Mouse (Mus musculus): ENCODE measurements around the gene Jade1. TPM values are rescaled to one million over a fixed set of nuclear protein-coding genes. Genes with fewer than 3 reads are reported as not detected.

Jade1 gene
- polyA plus RNA-seq, 1 experiment from 2014 or later: 8.0 TPM

DNA sequence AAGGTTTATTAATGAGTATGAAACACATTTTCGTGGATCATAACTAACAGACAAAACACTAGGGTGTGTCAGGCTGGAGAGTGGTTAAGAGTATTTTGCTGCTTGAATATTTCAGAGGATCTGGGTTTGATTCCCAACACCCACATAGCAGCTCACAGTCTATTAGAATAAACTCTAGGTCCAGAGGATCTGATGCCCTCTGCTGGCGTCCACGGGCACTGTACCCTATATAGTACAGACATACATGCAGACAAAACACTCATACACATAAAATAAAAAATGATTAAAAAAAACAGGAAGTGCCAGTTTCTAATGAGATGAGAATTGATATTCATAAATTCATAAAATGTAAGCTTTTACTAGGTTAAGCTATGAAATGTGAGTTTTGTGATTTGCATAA is 56.7 kb downstream of the Jade1 start:
- H3K27me3 ChIP-seq: no peaks in the 10 kb centered on the region
- H3K9me3 ChIP-seq (replicated peaks): no peaks in the 10 kb centered on the region
- H3K36me3 ChIP-seq (replicated peaks): peaks cover 68% of the 10 kb centered on the region
- 89% methylated on average over 3 of the region's 3 CpGs for WGBS (ENCODE audit: insufficient replicate concordance)
- no peak for ATAC-seq (ENCODE audit: insufficient read depth)
- H3K4me1 ChIP-seq (replicated peaks): no peaks in the 10 kb centered on the region
- no peak overlapping the region for H3K4me2 ChIP-seq
- no peak overlapping the region for H3K27ac ChIP-seq (replicated peaks)
- H3K9ac ChIP-seq: no peak overlapping the region
- H3K4me3 ChIP-seq (replicated peaks): no peak overlapping the region

DNA sequence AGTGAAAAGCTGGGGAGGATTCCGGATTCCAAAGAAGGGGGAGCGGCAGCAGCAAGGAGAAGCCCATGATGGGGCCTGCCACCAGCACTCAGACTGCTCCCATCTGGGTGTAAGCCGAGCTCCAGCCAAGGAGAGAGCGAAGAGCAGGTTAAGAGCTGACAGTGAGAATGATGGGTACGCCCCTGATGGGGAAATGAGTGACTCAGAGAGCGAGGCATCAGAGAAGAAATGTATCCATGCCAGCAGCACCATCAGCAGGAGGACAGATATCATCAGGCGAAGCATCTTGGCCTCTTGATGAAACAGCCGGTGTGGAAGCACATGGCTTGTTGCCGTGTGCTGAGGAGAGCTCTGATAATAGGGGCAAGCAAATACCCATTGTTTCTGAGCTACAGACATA is 58.2 kb downstream of the Jade1 start:
- no peak for ATAC-seq (ENCODE audit: insufficient read depth)
- Histone ChIP-seq H3K36me3 (replicated peaks) (peaks cover 61% of the 10 kb centered on the region), H3K27me3 (no peaks in the 10 kb centered on the region), H3K4me2 (no peak overlapping the region), H3K9ac (no peak overlapping the region), H3K9me3 (replicated peaks) (no peaks in the 10 kb centered on the region), H3K4me3 (replicated peaks) (no peak overlapping the region), H3K27ac (replicated peaks) (no peak overlapping the region), H3K4me1 (replicated peaks) (no peaks in the 10 kb centered on the region)
- WGBS (ENCODE audit: insufficient replicate concordance): 82% methylated on average over 9 of the region's 9 CpGs

DNA sequence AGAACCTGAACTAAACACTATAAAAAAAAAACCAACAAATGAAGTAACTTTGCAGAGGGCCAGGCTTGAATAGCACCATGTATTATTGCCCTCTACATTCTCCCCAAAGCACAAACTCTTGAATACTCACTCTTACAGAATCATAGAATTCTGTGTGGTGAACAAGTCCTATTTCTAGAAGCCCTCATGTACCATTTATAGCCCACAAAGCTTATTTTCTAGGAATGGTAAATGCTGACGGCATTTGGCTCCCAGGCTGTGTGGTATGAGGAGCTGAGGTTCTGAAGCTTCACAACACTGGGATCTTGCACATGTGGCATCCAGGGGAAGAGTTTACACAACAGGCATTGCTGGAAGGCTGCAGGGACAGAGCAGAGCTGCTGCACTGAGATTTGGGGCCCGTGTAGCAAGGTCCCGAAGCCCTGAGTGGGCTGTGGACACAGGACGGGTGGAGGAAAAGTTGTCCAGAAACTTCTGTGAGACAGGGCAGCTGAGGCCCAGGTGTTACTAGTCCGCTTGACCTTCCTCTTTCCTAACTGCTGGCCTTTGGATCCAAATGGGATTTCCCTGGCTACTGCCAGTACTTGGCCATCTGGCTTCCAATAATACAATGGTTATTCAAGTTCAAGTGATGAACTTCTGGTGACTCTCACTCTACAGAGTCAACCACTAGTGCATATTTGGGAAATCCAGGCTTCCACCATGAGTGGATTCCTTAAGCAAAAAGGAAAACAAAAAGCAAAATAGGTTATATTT is 58.9 kb downstream of the Jade1 start:
- H3K27me3 ChIP-seq: no peaks in the 10 kb centered on the region
- H3K4me2 ChIP-seq: no peak overlapping the region
- no peak for ATAC-seq (ENCODE audit: insufficient read depth)
- H3K9me3 ChIP-seq (replicated peaks): no peaks in the 10 kb centered on the region
- no peaks in the 10 kb centered on the region for H3K4me1 ChIP-seq (replicated peaks)
- 79% methylated on average over 5 of the region's 5 CpGs for WGBS (ENCODE audit: insufficient replicate concordance)
- no peak overlapping the region for H3K4me3 ChIP-seq (replicated peaks)
- H3K9ac ChIP-seq: no peak overlapping the region
- peaks cover 54% of the 10 kb centered on the region for H3K36me3 ChIP-seq (replicated peaks)
- no peak overlapping the region for H3K27ac ChIP-seq (replicated peaks)

DNA sequence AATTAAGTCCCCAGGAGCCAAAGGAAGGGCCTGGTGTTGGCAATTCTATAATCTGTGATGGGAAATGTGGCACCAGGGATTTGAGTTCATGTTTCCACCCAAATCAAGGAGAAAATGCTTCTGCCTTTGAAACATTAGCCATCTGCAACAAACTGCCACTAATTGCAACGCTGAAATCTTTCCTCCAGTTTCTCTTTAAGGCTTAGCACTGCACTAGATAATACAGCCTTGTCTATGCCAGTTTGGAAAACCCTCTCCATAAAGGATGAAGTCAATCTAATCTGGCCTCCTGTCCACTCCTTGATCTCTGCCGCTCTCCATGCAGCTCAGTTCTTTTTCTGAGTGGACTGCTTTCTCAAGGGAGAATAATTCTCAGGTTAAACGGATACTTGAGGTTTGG is 62.5 kb downstream of the Jade1 start:
- WGBS (ENCODE audit: insufficient replicate concordance): 73% methylated on average over 3 of the region's 3 CpGs
- H3K27ac ChIP-seq (replicated peaks): no peak overlapping the region
- no peaks in the 10 kb centered on the region for H3K4me1 ChIP-seq (replicated peaks)
- H3K4me3 ChIP-seq (replicated peaks): no peak overlapping the region
- ATAC-seq (ENCODE audit: insufficient read depth): no peak
- H3K27me3 ChIP-seq: no peaks in the 10 kb centered on the region
- no peak overlapping the region for H3K4me2 ChIP-seq
- peaks cover 18% of the 10 kb centered on the region for H3K36me3 ChIP-seq (replicated peaks)
- no peaks in the 10 kb centered on the region for H3K9me3 ChIP-seq (replicated peaks)
- H3K9ac ChIP-seq: no peak overlapping the region

DNA sequence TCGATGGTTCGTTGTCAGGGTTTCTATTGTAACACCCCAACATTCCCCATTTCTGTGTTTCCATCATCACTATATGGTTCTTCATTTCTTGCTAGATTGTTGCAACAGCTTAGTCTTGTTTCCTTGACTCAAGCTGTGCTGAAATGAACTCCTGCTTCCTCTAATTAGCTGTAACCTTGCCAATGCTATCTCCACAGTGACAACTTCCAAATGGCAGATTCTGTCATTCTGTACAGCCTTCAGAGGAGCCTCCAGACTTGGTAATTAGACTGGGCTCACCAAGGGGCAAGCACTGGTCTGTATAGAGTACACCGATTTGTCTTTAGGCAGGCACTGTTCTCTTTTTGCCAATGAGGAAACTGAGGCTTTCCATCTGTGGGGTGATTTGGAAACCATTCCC is 63.0 kb downstream of the Jade1 start:
- Histone ChIP-seq H3K9me3 (replicated peaks) (no peaks in the 10 kb centered on the region), H3K4me2 (no peak overlapping the region), H3K27ac (replicated peaks) (no peak overlapping the region), H3K4me3 (replicated peaks) (no peak overlapping the region), H3K4me1 (replicated peaks) (no peaks in the 10 kb centered on the region), H3K36me3 (replicated peaks) (peaks cover 13% of the 10 kb centered on the region), H3K9ac (no peak overlapping the region), H3K27me3 (no peaks in the 10 kb centered on the region)
- 82% methylated on average over 3 of the region's 3 CpGs for WGBS (ENCODE audit: insufficient replicate concordance)
- ATAC-seq (ENCODE audit: insufficient read depth): no peak

DNA sequence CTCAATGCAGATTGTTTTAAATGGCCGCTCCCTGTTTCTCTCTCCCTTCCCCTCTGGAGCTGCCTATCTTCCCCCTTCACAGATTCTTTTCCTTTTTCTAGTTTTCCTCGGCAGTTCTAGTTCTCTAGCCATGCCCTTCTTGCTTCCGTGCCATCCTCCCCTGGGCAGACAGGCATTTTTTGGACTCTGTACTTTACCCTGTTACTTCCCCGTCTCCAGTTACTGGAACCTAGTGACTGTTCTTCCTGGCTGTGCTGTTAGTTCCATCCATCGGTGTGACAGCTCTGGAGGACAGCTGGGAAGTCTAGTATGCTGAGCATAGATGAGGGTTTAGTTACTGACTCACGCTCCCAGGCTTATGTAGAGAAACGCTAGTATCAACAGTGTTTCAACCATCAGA is 65.4 kb downstream of the Jade1 start:
- H3K4me1 ChIP-seq (replicated peaks): no peaks in the 10 kb centered on the region
- no peak overlapping the region for H3K27ac ChIP-seq (replicated peaks)
- H3K4me3 ChIP-seq (replicated peaks): no peak overlapping the region
- no peak for ATAC-seq (ENCODE audit: insufficient read depth)
- H3K27me3 ChIP-seq: no peaks in the 10 kb centered on the region
- 66% methylated on average over 7 of the region's 7 CpGs for WGBS (ENCODE audit: insufficient replicate concordance)
- H3K9me3 ChIP-seq (replicated peaks): no peaks in the 10 kb centered on the region
- H3K4me2 ChIP-seq: no peak overlapping the region
- no peak overlapping the region for H3K9ac ChIP-seq
- H3K36me3 ChIP-seq (replicated peaks): no peaks in the 10 kb centered on the region

DNA sequence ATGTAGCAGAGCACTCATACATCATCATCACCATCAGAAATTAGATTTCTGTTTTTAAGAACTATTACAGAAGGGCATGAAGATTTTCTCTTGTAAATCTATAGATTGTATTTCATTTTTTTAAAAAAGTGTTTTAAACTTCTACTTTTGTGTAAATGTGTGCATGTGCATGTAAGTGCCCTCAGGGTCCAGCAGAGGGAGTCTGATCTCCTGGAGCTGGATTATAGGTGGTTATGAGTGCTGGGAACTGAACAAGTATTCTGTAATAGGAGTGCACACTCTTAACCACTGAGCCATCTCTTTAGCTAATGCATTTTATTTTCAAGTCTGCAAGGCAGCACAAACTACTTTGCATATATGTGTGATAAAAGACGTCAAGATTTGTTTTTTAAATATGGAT is 100.1 kb downstream of the Jade1 start:
- no peaks in the 10 kb centered on the region for H3K9me3 ChIP-seq (replicated peaks)
- H3K27ac ChIP-seq (replicated peaks): no peak overlapping the region
- H3K9ac ChIP-seq: no peak overlapping the region
- 0 out of 2 replicates have a peak, but pooled peaks cover 4% of the 10 kb centered on the region for H3K36me3 ChIP-seq (replicated peaks)
- 62% methylated on average over 1 of the region's 1 CpGs for WGBS (ENCODE audit: insufficient replicate concordance)
- no peaks in the 10 kb centered on the region for H3K4me1 ChIP-seq (replicated peaks)
- ATAC-seq (ENCODE audit: insufficient read depth): no peak
- no peak overlapping the region for H3K4me3 ChIP-seq (replicated peaks)
- no peak overlapping the region for H3K4me2 ChIP-seq
- H3K27me3 ChIP-seq: no peaks in the 10 kb centered on the region

Other genes with a start within 250 kb of the Jade1 start
- 4.5 and 4.7 TPM in 2 replicates for gene Sclt1, start 186.8 kb downstream of the Jade1 start, polyA plus RNA-seq (2015; fragmentation: Nextera tagmentation; extraction: Ambion mirVana)
- 4.3 and 4.6 TPM in 2 replicates for gene D3Ertd751e, start 186.9 kb downstream of the Jade1 start, polyA plus RNA-seq (2015; fragmentation: Nextera tagmentation; extraction: Ambion mirVana)

Measured in liver, embryonic 15.5 days (tissue).